Mouse (Mus musculus): ENCODE measurements around the gene Cfdp1.

Cfdp1 gene

DNA sequence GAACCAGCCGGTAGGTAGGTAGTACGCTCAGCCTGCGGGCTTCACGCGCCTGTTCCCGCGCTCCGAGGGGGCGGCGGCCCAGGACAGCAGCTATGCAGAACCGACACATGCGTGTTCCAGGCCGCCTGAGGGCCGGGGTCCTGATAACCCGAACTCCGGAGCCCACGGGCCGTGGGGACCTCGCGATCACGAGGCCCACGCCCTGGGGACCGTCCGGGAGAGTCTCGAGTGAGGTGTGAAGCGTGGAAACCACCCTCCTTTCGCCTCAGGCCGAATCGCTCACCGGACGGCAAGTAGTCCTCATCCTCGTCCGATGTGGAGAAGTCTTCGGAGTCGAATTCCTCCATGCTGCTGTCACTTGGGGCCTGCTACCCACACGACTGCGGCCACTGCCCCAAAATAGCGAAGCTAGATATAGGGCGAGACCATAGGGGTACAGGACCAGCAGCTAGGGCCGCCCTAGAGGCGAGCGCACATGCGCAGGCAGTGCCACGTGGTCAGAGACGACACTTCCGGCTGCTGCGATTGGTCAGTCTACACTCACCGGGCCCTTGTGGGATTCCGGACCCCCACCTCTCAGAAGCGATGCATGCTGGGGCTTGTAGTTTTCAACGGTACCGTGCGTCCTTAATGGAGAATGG is at the start of gene Cfdp1:
Gene Cfdp1, minus strand, starts transcription at position 431 of the 641 bp plus-strand sequence.
- DNase-seq (ENCODE audit: low spot score in 2 of 2), result peak; percentile 92 to 94

DNA sequence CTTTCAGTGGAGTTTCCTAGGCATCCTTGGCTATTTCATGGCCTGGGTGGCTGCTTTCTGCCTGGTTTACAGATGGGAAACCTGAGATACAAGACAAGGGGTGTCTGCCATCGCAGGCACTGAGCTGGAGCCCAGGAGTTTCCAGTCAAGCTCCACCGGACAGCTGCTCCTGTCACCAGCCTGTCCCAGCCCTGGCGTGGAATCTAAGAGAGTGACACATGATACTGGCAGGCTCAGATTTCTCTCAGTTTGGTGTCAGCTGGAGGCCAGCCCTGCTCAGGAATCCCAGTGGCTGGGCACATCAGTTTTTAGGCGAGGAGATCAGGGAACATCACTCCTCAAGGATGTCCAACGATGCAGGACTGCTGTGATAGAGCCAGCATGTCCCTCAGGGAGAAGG is 48.0 kb upstream of the Cfdp1 start:
- DNase-seq (ENCODE audit: low spot score in 2 of 2), result no peak

DNA sequence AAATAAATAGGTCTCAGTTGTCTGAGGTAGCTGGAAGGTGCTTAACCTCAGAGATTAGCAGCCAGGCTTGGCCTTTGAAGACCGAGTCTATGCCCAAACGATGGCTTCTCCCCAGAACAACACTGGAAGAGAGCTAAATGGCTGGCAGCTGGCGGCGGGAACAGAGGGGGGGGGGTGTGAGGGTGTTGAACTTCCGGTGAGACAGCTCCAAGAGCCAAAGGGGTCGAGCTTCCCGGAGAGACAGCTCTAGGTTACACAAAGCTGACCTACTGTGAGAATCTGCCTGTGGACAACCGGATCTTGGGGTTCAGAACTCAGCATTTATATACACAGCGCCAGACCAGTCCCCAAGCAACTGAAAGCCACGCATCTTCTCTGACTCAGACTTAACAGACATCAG is 44.5 kb upstream of the Cfdp1 start:
- no peak for DNase-seq (ENCODE audit: low spot score in 2 of 2)

DNA sequence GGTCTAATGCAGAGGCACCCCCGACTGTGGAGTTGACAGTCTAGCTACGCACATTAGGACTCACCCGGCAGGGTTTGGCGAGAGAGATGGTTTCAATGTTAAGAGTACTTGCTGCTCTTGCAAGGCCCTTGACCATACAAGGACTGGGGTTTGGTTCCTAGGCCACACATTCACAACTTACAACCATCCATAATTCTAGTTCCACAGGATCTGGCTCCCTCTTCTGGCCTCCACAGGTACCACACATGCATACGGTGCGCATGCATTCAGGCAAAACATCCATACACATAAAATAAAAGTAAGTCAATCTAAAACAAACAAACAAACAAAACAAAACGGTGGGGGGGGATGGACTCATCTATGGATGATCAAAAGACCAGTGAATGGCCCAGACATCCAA is 40.9 kb upstream of the Cfdp1 start:
- no peak for DNase-seq (ENCODE audit: low spot score in 2 of 2)

GRCm38 (mm10) chr8:111892615-111893014 is 38.5 kb upstream of the Cfdp1 start:
- DNase-seq (ENCODE audit: low spot score in 2 of 2), result no peak

- DNase-seq (ENCODE audit: low spot score in 2 of 2), result no peak
Measured at GRCm38 (mm10) chr8:111891983-111892382, 37.9 kb upstream of the Cfdp1 start.

- DNase-seq (ENCODE audit: low spot score in 2 of 2), result no peak
Measured at GRCm38 (mm10) chr8:111890911-111891303, 36.8 kb upstream of the Cfdp1 start.

GRCm38 (mm10) chr8:111889931-111890910 is 36.1 kb upstream of the Cfdp1 start:
- DNase-seq (ENCODE audit: low spot score in 2 of 2), result no peak

DNA sequence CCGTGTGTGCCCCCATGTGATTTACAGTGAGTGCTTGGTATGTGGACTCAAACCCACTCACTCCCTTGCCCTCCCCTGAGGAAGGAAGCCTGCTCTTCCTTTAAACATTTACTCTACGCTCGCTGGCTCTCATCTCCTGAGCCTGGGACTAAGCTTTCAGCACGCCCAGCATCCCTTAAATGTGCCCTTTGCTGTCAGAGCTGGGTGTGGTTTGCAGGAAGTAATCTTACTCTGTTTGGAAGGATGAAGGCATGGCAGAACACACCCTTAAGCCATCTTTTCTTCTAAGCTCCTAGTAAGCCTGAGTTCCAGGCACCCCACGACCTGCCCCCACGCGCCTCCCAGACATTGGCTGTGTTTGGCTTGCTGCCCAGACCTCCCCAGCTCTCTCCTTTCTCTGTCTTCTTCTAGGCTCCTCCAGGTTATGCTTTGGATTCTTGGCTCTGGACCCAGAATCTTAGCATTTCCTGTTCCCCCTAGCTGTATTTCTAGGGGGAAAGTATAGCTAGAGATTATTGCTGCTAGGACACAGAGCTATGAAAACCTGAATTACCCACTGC is 34.1 kb upstream of the Cfdp1 start:
- no peak for DNase-seq (ENCODE audit: low spot score in 2 of 2)

GRCm38 (mm10) chr8:111887479-111887878 is 33.4 kb upstream of the Cfdp1 start:
- DNase-seq (ENCODE audit: low spot score in 2 of 2), result no peak

GRCm38 (mm10) chr8:111883615-111884014 is 29.5 kb upstream of the Cfdp1 start:
- DNase-seq (ENCODE audit: low spot score in 2 of 2), result no peak

GRCm38 (mm10) chr8:111881591-111881990 is 27.5 kb upstream of the Cfdp1 start:
- DNase-seq (ENCODE audit: low spot score in 2 of 2), result no peak

- DNase-seq (ENCODE audit: low spot score in 2 of 2), result no peak
Measured at GRCm38 (mm10) chr8:111877711-111878110, 23.6 kb upstream of the Cfdp1 start.

GRCm38 (mm10) chr8:111876355-111876948 is 22.4 kb upstream of the Cfdp1 start, which contains the start of gene Tmem170:
TSS of gene Tmem170 (minus strand) at chr8:111876750.
- DNase-seq (ENCODE audit: low spot score in 2 of 2), result peak; percentile 95 to 97

GRCm38 (mm10) chr8:111875758-111876157 is 21.7 kb upstream of the Cfdp1 start:
- DNase-seq (ENCODE audit: low spot score in 2 of 2), result no peak

- DNase-seq (ENCODE audit: low spot score in 2 of 2), result no peak
Measured at GRCm38 (mm10) chr8:111871278-111871677, 17.2 kb upstream of the Cfdp1 start.

DNA sequence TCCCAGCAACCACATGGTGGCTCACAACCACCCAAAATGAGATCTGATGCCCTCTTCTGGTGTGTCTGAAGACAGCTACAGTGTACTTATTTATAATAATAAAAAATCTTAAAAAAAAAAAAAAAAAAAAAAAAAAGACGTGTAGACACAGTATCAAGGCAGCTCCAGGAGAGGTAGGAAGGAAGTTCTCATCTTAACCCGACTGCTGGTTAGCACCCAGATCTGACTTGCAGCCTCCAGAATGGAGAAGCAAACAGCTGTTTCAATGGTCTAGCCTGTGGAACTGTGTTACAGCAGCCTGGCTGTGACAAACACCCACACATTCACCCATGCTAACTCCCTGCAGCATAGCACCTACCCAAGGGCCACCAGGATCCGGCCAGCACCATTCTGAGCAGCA is 16.3 kb upstream of the Cfdp1 start:
- no peak for DNase-seq (ENCODE audit: low spot score in 2 of 2)

GRCm38 (mm10) chr8:111868664-111869063 is 14.6 kb upstream of the Cfdp1 start:
- DNase-seq (ENCODE audit: low spot score in 2 of 2), result no peak

DNA sequence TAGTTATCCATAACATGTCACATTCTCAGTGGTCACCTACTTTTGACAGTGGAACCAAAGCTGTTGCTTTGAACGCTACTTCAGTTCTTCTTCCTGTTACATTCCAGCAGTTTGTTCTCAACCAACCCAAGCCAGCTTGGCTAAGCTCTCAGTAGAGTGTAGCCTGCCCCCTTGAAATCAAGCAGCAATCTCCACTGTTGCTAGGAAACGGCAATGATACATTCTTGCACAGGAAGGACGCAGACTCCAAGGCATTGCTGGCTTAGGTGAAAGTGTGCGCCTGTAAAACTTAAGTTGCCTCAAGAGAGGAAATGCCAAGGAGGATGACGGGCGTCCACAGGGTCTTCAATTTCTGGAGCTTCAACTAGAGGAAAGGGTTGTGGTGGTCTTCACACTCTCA is 11.8 kb upstream of the Cfdp1 start:
- DNase-seq (ENCODE audit: low spot score in 2 of 2), result no peak

DNA sequence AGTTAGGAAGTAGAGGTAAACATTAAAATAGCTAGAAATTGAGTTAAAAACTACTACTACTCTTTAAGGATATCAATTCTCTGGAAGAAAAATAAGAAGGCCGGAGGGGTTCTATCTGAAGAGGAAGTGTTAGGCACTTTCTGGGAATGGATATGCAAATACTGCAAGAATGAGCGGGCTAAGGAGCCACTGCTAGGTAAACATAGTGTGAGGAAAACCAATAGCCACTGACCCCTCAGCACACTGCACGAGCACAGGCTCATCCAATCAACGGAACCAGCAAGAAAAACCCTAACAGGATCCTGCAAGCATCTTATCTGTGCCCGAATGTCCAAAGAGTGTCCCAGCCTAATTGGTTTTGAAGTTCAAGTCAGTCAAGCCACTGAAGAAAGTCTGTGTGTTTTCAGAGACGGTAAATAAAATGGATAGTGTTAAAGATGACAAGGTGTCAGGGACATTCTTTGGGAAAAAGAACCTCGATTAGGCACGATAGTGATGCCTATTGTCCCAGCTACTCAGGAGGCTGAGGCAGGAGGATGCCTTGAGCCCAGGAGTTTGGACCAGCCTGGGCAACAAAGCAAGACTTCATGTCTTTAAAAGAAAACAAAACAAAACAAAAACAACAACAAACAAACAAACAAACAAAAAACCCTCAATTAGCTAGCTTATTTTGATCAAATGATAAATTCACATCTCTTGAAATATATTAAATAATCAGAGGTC is 11.2 kb upstream of the Cfdp1 start:
- DNase-seq (ENCODE audit: low spot score in 2 of 2), result no peak

DNA sequence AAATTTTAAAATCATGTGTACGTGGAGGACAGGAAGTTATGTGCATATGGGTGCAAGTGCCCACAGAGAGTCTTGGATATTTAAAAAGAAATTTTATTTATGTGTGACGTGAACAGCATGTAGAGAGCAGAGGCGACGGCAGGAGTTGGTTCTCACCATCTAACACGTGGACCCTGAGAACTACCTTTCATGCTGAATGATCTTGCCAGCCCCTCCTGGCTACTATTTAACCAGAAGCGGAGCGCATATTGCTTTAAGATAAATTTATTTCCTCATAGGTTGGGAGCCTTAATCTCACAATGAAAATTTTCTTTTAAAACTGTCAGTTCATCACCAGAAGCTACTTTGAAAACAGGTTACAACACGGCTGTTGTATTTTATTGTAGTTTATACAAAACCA is 10.6 kb upstream of the Cfdp1 start:
- DNase-seq (ENCODE audit: low spot score in 2 of 2), result no peak

GRCm38 (mm10) chr8:111863280-111863679 is 9.2 kb upstream of the Cfdp1 start:
- DNase-seq (ENCODE audit: low spot score in 2 of 2), result no peak
